Mouse (Mus musculus) layer of hippocampus, postnatal 10 days (tissue): ENCODE measurements around the gene Lztfl1. TPM values are rescaled to one million over a fixed set of nuclear protein-coding genes. Genes with fewer than 3 reads are reported as not detected.
"Not testable (repeated sequence)": the region's sequence is repeated elsewhere in the genome, so short reads cannot be mapped to it uniquely, and the experiment has no call there.

Experiments used
- DNase-seq, 2 experiments: peaks; one replicate each; pipeline ENCODE4 v3.0.0; 2021; ENCODE audit warnings: low spot score in 2 of 2
- long read RNA-seq: library from polyadenylated mRNA; stranded (forward); transcript quantifications from one replicate; pipeline ENCODE4 v2.0.0, GENCODE M21; 2023
- total RNA-seq, 2 experiments: library from RNA; stranded (reverse); gene quantifications; 2 replicates each; pipeline ENCODE4 v1.2.3; 2021

Lztfl1 gene
- total RNA-seq, result 10 to 100 TPM; 57.7 to 57.8 TPM
- long read RNA-seq, full-length matches to known transcripts, result 24 of 44 reads
- long read RNA-seq, partial matches to known transcripts, result 14 of 44 reads
- long read RNA-seq, other reads (novel, unspliced or antisense), result 6 of 44 reads

DNA sequence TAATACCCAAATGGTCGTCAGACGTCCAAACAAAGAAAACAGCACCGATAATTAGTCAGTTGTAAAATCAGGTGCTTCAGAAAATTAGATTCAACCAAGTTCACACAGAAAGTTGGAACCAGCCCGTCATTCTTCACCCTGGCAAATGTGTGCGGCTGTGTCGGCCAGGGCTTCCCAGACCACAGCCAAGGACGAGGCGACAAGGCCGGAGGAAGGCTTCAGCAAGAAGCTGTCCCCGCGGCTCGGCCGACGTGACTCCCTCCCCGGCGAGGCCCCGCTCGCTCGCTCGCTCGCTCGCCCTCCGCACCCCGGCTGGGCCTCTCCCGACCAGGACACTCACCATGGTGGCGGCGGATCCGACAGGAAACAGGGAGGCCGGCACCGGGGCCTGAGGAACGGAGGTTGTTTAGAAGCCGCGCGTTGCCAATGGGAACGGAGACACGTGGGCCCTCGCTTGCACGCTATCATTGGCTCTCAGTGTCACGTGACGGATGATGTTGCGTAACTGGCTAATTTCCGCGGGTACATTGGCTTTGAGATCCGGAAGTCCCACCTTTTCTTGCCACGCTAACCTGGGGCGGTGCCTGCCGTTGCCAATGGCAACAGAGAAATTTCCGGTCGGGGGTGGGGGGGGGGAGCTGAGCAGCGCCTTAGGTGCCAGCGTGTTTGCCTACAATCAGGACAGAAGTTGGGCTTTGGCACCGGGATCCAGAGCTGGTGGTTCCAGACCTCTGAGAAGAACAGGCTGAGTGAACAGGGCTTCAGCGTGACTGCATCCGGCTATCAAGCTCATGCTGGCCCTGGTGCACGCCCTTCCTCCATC is at the start of gene Lztfl1:
Gene Lztfl1 (minus strand): TSS at position 512 of the 823 bp plus-strand sequence.
- peak; percentile 93 to 94 for DNase-seq

DNA sequence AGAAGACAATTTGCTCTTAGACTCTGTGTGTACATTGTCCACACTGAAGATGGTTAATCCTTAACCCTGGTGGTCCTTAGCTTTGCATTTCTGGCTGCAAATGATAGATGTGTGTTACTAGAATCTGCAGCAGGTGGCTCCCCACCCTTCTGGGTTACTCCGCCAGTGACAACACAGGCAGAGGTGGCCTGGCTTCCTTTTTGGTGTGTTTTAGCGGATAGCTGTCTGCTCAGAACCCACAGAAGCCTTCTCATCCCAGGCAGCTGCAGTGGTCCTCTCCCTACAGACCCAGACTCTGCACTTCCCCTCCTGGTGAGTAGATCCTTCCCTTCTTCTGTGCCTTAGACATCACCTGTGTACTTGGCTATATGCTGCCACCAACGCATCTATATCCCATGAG is 49.5 kb upstream of the Lztfl1 start:
- no peak for DNase-seq

DNA sequence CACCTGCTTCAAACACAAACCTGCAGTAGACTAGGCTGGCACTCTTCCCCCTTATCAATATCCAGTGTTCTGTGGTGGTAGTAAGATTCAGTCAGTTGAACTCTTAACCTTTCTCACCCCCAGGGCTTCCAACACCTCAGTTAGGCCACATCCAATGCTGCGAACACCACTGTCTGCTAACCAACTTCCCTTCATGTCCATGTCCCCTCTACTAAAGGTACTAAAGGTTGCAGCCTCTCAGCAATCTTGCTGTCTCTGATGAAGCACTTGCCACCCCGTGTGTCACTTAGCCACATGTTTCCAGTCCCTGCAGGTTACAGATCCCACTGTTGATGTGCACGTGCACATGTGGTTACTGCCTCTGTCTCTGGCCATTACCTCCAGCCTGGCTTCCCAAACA is 46.3 kb upstream of the Lztfl1 start:
- DNase-seq, result no peak

DNA sequence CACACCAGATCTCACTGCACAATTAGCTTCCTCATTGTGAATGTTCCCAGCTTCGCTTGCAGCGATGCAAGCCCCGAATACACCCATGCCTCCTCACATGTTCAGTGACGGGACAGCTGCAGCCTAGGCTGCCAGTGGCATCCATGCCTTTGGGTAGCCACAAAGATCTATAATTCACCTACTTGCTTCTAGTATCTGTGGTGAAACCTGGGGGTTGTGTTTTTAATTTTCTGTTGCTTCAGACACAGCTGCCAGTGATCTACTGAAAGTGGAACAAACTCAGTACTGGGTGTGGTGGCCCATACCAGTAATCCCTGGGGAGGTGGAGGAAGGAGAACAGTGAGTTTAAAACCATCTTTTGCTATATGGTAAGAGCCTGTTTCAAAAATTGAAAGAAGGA is 45.4 kb upstream of the Lztfl1 start:
- no peak for DNase-seq

DNA sequence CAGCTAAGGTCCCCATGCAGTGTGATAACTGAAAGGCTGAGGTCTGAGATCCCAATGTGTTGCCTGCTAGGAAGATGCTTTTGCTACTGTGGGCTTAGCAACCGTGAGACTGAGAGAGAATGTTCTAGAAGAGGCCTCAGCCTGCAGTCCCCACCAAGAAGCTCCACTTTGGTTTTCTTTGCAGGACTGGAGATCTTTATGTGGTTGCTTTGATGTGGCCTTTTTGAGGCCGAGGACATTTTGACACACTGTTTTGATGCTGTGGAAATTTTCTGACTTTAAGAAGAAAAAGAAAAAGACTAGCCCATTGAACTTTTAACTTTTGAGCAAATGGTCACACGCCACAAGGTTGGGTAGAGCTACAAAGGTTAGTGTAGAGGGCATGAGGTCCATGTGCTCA is 43.3 kb upstream of the Lztfl1 start:
- no peak for DNase-seq

DNA sequence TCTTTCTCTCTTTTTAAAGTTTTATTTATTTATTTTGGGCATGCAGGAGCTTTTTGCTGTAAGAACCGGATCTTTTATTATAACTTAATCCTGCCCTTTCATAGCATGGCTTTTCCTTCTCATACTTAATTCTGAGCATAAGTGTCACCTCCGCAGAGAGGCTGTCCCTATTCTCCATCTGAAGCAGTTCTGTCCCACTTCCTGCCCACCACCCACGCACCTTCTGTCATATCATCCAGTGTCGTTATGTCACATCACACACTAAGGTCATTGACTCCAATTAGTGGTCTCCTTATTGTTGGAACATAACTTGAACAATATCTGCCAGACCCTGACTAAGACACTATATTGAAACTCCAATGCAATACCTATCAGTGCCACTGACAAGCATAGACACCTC is 41.1 kb upstream of the Lztfl1 start:
- DNase-seq, result no peak

DNA sequence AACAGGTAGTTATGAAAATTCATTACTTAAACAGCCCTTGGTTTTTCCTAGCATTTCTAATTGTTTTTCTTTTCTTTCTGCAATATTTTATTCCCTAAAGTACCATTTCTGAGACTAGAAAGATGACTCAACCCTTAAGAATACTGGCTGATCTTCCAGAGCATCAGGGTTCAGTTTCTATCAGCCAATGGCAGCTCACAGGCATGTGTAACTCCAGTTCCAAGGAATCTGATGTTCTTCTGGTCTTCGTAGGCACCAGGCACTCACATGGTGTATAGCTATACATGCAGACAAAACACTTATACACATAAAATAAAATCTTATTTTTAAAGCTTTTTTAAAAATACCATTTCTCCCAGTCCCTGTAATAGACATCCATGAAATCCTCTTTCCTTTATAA is 40.7 kb upstream of the Lztfl1 start:
- no peak for DNase-seq

DNA sequence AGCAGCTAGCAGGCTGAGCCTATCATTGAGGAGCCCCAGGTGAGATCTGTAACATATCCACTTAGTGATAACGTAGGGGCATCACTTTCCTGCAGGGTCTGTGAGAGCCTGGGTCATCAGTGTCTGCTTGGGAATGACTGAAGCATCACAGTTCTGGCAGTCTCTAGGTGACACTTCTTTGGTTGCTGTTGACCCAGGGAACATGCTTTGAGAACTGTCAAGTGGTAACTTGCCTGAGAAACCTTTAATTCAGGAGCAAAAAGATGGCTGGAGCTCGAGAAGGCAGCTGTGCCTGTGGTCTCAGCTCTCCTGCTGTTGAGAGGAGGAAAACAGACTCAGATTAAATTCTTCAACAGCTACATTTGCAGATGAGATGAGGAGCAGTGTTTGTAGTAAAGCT is 39.8 kb upstream of the Lztfl1 start:
- no peak for DNase-seq

DNA sequence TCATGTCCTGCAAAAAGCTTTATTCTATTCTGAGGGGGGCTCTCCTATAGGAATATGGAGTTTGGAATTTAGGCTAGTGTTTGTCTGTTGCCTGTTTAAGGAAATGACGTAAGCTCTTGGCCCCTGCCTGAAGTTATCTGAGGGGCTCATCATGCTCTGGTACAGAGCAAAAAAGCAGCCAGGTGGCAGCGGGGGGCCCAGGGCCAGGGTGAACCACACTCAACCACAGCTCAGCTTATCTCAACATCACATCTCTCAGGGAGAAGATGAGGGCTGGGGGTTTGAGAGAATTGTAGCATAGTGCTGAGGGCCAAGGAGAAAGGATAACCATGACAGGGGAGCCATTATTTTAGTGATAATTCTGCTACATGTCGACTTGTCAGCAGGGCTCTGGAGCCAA is 39.3 kb upstream of the Lztfl1 start:
- no peak for DNase-seq

DNA sequence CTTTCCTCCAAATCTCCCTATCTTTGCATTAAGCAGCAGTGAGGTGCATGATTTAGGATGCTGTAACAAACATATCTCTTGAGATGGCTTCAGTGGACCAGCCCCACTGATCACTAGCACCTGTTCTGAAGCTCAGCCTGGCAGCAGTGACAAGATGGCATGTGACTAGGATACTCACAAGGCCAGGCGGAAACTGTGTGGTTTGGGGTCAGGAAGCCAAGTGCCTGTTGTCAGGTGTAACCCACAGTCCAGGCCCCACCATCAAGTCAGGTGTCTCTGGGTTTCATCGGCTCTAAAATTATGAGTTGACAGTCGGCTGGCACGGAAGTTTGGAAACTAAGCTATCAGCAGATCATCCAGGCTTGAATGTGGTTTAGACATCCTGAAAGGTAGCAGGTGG is 36.8 kb upstream of the Lztfl1 start:
- DNase-seq, result no peak

DNA sequence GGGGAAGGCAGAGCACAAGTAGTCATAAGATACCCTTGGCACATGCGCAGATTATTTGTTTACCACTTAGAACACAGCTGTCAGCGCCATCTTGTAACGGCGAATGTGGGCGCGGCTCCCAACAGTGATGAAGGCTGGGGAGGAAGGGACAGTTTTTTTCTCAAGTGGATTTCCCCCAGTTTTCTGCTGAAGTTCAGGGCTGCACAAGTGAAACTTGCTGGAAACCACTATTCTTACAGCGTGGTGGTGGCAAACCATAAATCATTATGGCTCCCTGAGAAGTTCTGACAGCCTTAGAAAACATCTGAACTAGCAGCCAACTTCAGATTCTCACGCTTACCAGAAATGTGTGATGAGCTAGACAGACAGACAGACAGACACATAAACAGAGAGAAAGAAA is 32.2 kb upstream of the Lztfl1 start:
- not testable (repeated sequence) for DNase-seq

DNA sequence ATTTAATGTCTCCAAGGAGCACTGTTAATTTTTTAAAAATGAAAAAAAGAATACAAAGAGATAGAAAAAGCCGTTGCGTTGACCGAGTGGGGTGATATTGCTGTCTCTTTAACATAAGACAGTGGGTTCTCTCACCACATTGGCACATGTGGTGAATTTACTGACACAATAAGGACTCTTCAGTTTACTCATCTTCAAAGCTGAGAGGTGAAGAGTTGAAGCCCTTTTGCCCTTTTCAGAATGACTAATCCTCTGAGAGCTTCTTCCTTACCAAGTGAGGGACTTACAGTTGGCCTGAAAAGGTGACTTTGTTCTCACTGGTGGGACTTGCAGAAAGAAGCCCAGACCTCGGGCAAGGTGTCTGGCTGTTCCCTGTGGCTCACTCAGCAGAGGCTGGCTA is 23.3 kb upstream of the Lztfl1 start:
- no peak for DNase-seq

DNA sequence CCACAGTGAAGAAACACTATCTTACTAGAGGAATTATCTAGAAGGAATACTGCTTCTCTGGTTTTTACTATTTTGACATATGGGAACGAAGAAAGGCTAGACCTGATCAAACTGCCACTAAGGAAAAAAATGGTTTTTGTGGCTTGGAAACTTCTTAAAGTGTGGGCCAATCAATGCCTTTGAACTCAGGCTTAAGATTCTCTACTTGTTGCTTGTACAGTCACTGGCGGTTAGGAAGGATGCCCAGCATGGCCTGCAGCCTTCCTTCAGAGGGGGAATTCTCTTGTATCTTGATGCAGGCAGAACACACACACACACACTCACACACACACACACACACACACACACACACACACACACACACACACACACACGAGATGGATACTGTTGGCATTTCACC is 16.6 kb upstream of the Lztfl1 start:
- no peak for DNase-seq

DNA sequence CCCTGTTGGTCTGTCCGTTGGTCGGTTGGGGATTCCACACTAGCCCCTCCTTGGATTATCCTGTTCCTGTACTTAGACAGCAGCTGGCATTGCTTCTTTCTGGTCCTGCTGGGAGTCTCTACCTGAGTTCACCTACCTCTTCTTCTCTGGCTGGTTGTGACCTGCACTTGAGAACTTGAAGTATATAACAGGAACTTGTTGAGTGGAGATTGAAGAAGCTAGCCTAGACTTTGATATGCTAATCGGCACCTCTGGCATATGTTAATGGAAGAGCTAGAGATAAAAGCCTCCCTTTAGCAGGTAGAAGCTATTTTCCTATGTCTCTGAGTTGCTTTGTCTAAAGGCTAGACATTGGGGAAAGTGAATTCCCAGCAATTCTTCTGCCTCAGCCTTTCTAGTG is 13.8 kb upstream of the Lztfl1 start:
- DNase-seq, result no peak

DNA sequence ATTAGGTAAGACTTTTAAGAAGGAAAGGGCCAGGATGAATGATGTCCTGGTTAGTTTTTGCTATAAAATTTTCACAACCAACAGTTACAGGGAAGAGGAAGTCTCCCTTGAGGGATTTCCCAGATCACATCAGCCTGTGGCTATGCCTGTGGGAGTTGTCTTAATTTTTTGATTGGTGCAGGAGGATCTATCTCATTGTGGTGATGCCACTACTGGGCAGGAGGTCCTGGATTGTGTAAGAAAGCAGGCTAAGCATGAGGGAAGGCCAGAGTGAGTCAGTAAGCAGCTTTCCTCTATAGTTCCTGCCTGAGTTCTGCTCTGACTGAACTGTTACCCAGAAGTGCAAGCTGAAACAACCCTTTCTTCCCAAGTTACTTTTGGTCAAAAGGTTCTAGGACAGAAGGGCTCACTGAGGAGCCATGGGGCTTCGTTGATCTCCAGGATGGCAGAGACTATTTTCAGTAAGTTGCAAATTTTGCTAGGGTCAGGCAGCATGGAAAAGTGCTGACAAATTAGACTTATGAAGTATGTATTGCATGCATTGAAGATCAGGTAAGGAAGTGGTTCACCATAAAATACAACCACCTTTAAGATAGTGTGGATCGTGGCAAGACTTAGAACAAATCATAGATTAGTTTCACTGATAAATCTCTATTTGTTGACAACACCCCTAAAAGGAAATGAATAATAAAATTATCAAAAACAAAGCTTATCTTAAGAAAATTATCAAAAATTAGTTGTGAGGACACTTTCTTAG is 5.4 kb upstream of the Lztfl1 start:
- DNase-seq, result no peak

DNA sequence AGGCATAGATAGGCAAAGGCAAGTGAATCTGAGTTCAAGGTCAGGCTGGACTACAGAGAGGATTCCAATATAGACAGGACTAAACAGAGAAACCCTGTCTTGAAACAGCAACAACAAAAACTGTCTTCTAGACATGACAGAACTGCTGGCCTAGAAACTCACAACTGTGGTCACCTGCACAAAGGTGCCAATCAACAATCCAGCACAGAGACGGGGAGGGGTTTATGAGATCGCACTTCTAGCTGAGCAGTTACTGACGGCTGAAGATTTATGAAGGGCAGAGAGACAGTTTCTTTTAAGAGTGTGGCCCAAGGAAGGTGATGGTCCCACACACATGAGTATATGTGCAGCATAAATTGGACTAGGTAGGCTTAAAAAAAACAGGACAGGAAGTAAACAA is 1.2 kb downstream of the Lztfl1 start:
- no peak for DNase-seq

DNA sequence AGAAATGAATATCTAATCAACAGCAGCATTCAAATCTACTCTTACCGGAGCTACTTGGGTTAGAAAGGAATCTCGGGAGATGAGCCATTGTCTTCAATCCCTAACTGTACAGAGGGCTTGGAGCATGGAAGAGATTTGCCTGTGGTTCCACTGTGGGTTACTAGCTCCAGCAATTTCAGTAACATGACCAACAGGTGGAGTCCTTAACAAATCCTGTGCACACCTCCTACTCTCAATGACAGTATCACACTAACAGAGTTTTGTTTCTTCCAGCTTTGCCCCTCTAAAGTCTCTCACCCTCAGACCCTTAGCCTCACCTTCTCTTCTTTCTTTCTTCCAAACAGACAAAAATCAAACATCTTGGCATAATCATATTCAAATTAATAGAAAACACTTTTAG is 4.4 kb downstream of the Lztfl1 start:
- no peak for DNase-seq

DNA sequence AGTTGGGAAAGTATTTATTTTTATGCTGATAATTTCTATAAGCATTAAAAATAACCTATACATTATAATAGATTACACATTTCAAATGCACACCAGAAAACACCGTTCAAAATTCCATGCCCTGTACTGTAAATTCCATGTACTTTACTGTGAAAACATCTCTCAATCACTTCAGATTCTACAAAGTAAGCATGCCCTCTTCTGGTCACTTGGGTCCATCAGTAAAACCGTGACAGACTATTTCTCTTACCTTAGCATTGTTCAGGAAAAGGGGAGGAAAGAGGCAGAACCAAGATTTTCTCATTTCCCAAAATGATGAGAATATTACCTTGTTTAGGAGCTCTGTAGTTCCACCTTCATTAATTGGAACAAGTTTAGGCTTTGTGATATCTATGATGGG is 8.3 kb downstream of the Lztfl1 start:
- no peak for DNase-seq

DNA sequence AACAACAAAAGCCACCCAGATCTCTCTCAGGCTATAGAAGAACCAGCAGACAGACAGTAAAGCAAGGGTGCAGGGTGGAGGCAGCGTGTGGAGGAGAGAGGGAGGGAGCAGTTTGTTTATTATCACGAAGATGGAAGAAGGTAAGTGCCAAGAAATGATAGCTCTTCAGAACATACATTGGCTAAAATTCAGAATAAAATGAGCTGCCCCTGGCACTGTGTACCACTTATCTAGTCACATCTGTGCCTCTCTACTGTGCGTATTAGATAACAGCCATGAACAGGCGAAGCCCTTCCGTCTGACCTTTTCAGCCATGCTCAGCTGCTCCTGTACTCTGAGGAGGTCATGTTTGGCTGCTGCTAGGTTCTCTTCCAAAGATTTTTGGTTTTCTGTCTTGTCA is 15.7 kb downstream of the Lztfl1 start:
- DNase-seq, result no peak

DNA sequence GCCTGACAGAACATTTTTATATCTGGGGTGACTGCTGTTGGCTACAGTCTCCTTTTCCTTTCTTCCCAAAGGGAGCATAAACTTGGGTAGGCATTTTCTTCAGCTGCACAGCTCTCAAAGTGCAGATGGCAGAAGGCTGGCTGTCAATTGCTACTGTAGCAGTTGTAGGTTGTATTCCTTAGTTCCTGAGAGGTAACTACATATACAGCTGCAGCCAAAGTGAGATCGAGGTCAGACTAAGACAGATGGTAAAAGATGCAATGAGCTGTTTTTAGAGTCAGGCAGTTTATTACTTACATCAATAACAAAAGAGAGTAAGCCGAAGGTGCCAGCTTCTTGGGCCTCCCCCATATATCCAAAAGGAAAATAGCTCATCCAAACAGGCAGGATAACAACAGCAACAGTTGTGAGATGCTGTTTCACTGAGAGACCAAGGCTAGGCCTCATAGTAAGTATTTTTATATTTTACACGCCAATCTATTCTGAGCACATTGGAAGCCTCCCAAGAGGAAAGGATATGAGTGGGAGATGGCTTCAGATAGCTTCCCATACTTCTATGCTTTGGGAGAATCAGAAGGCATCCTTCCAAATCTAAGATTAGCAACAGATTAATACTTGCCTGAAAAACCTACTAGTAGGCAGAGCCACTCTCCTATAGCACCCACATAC is 21.7 kb downstream of the Lztfl1 start:
- DNase-seq, result no peak

DNA sequence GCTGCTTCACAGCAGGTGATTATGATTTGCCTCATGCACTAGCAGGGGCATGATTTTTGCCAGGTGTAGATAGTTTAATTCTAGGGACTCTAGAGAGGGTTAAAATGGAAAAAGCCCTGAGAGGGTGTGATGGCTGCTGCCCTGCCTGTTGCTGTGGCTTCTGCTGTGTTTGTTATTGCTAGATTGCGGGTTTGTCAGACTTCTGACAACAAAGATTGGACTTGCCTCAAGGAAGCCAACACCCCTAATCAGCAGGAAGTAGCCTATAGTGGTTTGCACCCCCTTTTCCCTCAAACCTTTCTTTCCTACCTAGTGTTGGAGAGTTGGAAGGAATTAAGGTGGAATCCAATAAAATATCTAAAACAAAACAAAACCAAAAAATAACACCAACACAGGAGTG is 29.3 kb downstream of the Lztfl1 start:
- DNase-seq, result no peak

DNA sequence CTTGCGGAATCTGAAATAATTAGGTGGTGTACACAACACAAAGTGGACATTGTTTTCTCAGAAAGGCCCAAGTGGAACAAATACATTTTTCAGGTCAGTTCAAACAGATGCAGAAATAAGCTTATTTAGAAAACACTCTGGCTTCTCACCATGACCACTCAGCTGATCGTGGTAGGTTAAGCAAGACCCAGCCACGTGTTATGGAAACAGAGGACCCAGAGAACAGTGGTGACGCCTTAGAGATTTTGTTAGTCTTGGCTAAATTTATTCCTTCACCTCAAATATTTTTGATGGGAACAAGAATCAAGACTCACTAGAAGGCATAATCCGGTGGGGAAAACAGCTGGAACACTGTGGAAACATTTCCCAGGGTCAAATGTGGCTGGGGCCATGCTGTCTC is 31.3 kb downstream of the Lztfl1 start:
- DNase-seq, result no peak
